Mouse (Mus musculus) small intestine, adult 2 months (tissue): ENCODE data around the gene Fam160b1. TPM values are rescaled to one million over a fixed set of nuclear protein-coding genes. Genes with fewer than 3 reads are reported as not detected.
A peak's percentile ranks its signal among the peaks of the same experiment; 100 is the strongest.

Experiments used
- H3K27ac ChIP-seq: fragments of 200-500 bp; 2 replicates; pipeline ENCODE4 v1.5.1; 2012; ENCODE audit warnings: low read depth, low read length, control low read depth, inconsistent platforms; ENCODE audit not compliant: insufficient read depth
- H3K27me3 ChIP-seq: fragments of 200-500 bp; 2 replicates; pipeline ENCODE4 v1.6.1; 2012; ENCODE audit warnings: mild to moderate bottlenecking, moderate library complexity, low read length, inconsistent platforms; ENCODE audit not compliant: control insufficient read depth, insufficient read depth
- H3K36me3 ChIP-seq: fragments of 200-500 bp; 2 replicates; pipeline ENCODE4 v1.6.1; 2012; ENCODE audit warnings: mild to moderate bottlenecking, low read length, control low read depth, inconsistent platforms; ENCODE audit not compliant: control insufficient read depth, insufficient read depth
- H3K4me1 ChIP-seq: fragments of 200-500 bp; 2 replicates; pipeline ENCODE4 v1.6.1; 2012; ENCODE audit warnings: low read length, inconsistent platforms, mixed read lengths; ENCODE audit not compliant: control insufficient read depth, insufficient read depth, insufficient read length
- H3K4me3 ChIP-seq: fragments of 200-500 bp; 2 replicates; pipeline ENCODE4 v1.5.1; 2012; ENCODE audit warnings: low read depth, mild to moderate bottlenecking, control low read depth, inconsistent platforms, low read length, moderate library complexity
- CTCF ChIP-seq: fragments of 200-500 bp; IDR thresholded peaks from 2 replicates; pipeline ENCODE4 v1.5.1; 2012; ENCODE audit warnings: low read depth, mild to moderate bottlenecking, control low read depth, inconsistent platforms, low read length, moderate library complexity, mixed read lengths; ENCODE audit not compliant: insufficient replicate concordance, insufficient read length; ENCODE audit errors: extremely low read depth
- POLR2A ChIP-seq: fragments of 200-500 bp; IDR thresholded peaks from 2 replicates; pipeline ENCODE4 v1.6.1; 2012; ENCODE audit warnings: low read depth, mild to moderate bottlenecking, control low read depth, inconsistent platforms, low read length, moderate library complexity
- WGBS: fragments of 180-500 bp; shearing (Covaris S2); methylation state at CpG from one replicate; pipeline ENCODE4 v1.1.7; 2018; 5-methylcytosine and 5-hydroxymethylcytosine counted together
- polyA plus RNA-seq: library from polyadenylated mRNA; depleted of rRNA; stranded (reverse); fragments of >200 nt; gene quantifications from 2 replicates; pipeline ENCODE4 v1.2.3, GENCODE M21; 2012; rRNA removed

Gene Fam160b1
- polyA plus RNA-seq, result 6.4 and 11.5 TPM in 2 replicates

DNA sequence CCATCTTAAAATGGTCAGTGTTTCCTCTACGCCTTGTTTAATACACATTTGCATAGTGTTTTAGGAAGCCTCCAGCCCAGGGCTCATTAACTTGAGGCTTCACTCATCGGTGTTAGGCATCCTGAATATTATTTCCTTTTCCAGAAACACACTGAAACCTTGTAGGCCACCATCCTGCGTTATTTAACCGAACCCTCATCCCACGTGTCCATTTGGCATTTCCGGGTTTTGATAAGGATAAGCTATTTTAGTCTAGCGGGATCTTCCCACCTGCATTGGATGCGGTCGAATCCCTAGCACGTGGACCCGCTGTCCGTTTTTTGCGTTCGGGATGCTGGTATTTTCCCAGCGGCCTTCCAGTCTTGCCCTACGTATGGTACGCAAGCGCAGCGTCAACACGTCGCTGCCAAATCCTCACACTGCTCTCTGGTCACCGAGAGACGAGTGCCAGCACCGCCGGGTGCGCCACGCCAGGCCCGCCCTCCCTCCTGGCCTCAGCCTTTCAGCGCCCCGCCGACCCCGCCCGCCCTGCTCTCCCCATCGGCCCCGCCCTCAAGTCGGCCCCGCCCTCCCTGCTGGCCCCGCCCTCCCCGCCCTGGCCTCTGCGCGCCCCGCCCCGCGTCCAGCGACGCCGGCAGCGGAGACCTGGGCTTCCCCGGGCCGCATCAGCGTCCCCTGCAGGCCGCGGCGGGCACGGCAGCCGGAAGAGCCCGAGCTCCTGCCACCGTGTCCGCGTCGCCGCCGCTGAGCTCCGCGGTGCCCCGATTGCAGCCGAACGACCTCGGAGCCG lies at the start of gene Fam160b1:
Gene Fam160b1 (plus strand): TSS at position 340 of the 790 bp plus-strand sequence.
- H3K27me3 ChIP-seq, result no peaks in the 10 kb centered on the region
- TF ChIP-seq CTCF, result peak; percentile 59; the same call in 1 of the 2 replicates
- peak; percentile 42; the same call in 1 of the 2 replicates for TF ChIP-seq POLR2A
- WGBS, result under 1% methylated on average over 61 of the region's 70 CpGs
- H3K36me3 ChIP-seq, result no peaks in the 10 kb centered on the region
- H3K27ac ChIP-seq, result peak within 1 kb of the TSS; percentile 89
- H3K4me3 ChIP-seq, result peak within 1 kb of the TSS; percentile 86
- H3K4me1 ChIP-seq, result peaks cover 26% of the 10 kb centered on the region

GRCm38 (mm10) chr19:57313226-57313625 lies 47.3 kb upstream of the Fam160b1 start:
- no peak for TF ChIP-seq POLR2A
- TF ChIP-seq CTCF, result no peak
- Histone ChIP-seq H3K36me3 (no peaks in the 10 kb centered on the region), H3K27ac (peak overlapping the region; percentile 96), H3K4me3 (peak overlapping the region; percentile 44), H3K27me3 (no peaks in the 10 kb centered on the region), H3K4me1 (peaks cover 10% of the 10 kb centered on the region)
- 29% methylated on average over 10 of the region's 10 CpGs for WGBS

GRCm38 (mm10) chr19:57313891-57314345 lies 46.6 kb upstream of the Fam160b1 start:
- H3K36me3 ChIP-seq, result no peaks in the 10 kb centered on the region
- TF ChIP-seq CTCF (no peak), POLR2A (no peak)
- H3K27me3 ChIP-seq, result no peaks in the 10 kb centered on the region
- peak overlapping the region; percentile 96 for H3K27ac ChIP-seq
- H3K4me3 ChIP-seq, result peak overlapping the region; percentile 90
- peaks cover 10% of the 10 kb centered on the region for H3K4me1 ChIP-seq
- 46% methylated on average over 3 of the region's 3 CpGs for WGBS

- peak within 1 kb of the TSS; percentile 96 for H3K27ac ChIP-seq
- TF ChIP-seq POLR2A, result 0 out of 2 replicates have a peak, but pooled peaks have one; percentile 15
- TF ChIP-seq CTCF, result 0 out of 2 replicates have a peak, but pooled peaks have one; percentile 15
- WGBS, result 1% methylated on average over 52 of the region's 52 CpGs
Measured at GRCm38 (mm10) chr19:57314346-57315012, 46.0 kb upstream of the Fam160b1 start, which contains the start of gene Ablim1. TSS of gene Ablim1 (minus strand) at chr19:57314919.

GRCm38 (mm10) chr19:57315013-57315565 lies 45.4 kb upstream of the Fam160b1 start:
- H3K4me3 ChIP-seq, result peak overlapping the region; percentile 90
- peaks cover 10% of the 10 kb centered on the region for H3K4me1 ChIP-seq
- H3K36me3 ChIP-seq, result no peaks in the 10 kb centered on the region
- TF ChIP-seq POLR2A (no peak), CTCF (no peak)
- H3K27me3 ChIP-seq, result no peaks in the 10 kb centered on the region
- 38% methylated on average over 11 of the region's 11 CpGs for WGBS
- peak overlapping the region; percentile 96 for H3K27ac ChIP-seq

More at GRCm38 (mm10) chr19:57314346-57315012, 46.0 kb upstream of the Fam160b1 start, which contains the start of gene Ablim1:
- H3K4me3 ChIP-seq, result peak within 1 kb of the TSS; percentile 90
- peaks cover 10% of the 10 kb centered on the region for H3K4me1 ChIP-seq
- no peaks in the 10 kb centered on the region for H3K27me3 ChIP-seq
- no peaks in the 10 kb centered on the region for H3K36me3 ChIP-seq

DNA sequence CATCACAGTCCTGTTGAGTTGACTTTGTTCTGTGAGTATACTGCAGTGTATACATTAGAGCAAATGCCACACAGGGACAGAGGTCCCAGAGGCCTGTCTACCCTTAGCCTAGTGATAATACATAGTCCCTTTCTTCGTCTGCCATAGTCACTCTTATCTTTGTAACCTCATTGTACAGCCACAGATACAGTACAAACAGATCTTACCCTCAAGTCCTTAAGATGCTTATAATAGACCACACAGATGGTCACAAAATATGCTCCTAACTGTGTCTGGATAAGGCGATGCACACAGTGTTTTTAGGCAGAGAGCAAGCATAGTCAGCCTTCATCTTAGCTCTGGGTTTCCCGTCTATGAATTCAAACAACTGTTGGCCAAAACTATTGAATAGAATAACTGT lies 43.9 kb upstream of the Fam160b1 start:
- Histone ChIP-seq H3K27me3 (no peaks in the 10 kb centered on the region), H3K4me3 (no peak overlapping the region), H3K36me3 (no peaks in the 10 kb centered on the region; the same call in 1 of the 2 replicates), H3K27ac (no peak overlapping the region), H3K4me1 (peaks cover 15% of the 10 kb centered on the region)
- WGBS, result 82% methylated on average over 3 of the region's 3 CpGs
- no peak for TF ChIP-seq POLR2A
- TF ChIP-seq CTCF, result no peak
